Mouse (Mus musculus): Measurements from ENCODE around the gene Zfp607b.

The Zfp607b gene

DNA sequence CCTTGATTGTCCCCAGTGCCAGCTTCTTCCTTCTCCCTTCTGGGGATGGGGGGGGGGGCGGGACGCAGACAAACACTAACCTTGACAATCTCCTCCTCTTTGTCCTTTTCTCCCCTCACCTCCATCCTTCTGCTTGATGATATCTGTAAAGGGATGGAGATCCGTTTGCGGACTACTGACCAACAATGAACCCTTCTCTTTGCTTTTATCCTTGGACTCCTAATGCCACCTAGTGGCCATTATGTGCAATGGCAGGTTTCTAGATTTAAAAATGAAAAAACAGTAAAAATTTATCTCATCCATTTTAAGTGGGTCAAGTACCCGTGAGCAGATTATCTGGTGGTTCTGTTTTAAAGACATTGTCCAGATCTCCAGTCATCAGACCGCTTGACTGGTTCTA is 3.5 kb upstream of the Zfp607b start:
- DNase-seq = no peak

DNA sequence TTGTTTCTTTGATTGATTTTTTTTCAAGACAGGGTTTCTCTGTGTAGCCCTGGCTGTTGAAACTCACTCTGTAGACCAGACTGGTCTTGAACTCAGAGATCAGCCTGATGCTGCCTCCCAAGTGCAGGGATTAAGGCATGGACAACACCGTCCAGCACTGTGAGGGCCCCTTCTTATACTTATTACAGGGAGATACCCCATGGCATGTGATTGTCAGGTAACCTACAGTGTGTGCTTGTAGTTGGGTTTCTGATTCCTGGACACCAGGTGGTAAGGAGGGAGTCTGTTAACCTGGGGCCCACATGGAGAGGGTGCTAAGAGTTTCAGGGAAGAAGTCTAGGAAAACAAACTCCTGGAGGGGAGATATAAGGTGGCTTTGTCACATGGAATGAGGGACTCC is 2.1 kb upstream of the Zfp607b start:
- no peak for DNase-seq

DNA sequence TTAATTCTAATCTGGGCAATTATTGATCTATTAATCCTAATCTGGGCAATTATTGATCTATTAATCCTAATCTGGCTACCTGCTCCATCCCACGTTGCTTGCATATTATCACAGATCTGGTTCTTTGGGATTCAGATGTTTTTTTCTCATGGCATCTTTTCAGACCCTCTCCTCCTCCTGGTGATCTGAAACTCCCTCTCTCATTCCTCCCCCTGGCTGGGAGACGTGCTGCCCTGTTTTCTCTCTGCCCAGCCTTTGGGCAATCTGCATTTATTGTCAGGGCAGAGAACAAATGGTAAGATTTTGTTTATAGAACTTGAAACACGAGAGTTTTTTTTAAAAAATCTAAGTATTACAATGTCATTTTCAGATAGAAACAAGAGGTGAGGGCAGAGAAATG is 1.3 kb upstream of the Zfp607b start:
- no peak for DNase-seq

DNA sequence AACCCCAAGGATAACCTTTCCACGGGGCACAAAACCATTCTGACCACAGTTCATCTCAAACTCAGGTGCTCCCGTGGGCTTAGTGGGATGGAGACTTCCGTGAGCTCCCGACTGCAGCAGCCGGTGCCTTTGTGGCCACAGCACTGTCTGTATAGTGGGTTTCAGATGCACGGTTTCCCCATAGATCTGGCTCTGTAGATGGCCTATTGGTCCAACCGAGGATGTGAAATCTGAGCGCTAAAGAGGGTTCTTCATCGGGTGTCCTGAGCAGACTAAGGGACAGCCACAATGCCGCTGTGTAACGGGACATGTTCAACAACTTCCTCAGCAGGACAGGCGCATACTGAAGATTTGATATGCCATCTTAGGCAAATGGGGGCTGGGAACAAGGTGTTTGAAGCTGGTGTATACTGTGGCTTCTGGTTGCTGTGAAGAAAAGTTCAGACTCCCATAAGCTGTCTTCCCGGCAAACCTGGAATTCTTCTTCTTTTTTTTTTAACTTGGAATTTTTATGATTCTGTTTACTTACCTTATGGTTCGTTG is 823 bp upstream of the Zfp607b start:
- no peak for DNase-seq

DNA sequence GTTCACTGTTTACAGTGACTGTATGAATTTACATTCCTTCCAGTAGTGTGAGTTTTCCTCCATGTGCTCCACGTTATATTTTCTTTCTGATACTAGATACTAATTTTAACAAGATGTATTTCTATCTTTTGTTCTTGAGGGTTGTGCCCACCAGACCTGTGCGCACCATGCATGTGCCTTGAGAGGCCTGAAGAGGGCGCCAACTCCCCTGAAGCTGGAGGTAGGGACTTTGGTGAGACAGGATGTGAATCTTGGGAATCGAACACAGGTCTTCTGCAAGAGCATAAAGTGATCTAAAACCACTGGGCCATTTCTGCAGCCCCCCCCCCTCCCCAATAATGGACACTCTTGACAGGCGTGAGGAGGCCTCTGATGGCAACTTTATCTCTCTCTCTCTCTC is 1.9 kb downstream of the Zfp607b start:
- DNase-seq = peak; percentile 31

DNA sequence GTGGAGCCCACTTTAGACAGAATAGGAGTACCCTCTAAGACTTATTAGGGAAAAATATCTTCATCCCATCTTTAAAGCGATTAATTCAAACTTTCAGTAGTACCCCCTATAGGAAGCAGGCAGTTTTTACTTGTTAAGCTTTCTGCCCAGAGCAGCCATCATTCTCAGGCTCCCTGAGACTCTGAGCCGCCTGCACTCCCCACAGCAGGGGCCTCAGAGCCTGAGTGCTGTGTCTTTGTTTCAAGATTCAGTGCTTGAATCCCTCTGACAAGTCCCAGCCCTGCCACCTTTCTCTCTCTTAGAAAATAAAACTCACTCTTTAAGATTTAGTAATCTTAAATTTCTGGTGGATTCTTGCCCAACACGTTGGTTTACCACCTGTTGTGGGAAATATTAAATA is 7.6 kb downstream of the Zfp607b start:
- no peak for DNase-seq

DNA sequence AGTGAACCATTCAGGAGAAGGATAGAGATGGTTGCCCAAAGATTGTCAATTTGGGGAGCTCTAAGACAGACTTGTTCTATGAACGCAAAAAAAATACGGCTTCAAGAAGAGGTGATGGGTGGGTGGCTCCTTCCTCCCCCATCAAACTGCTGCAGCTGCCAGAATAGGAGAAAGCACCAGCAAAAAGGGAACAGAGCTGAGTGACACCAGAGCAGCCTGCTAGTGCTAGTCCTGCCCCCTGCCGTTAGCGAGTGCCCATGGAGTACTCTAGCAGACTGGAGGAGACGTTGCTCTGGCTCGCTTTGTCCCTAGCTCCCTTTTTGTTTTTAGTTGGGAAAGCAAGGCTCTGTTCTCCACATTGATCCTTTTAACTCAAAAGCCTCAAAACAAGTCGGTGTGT is 21.3 kb downstream of the Zfp607b start:
- no peak for DNase-seq

DNA sequence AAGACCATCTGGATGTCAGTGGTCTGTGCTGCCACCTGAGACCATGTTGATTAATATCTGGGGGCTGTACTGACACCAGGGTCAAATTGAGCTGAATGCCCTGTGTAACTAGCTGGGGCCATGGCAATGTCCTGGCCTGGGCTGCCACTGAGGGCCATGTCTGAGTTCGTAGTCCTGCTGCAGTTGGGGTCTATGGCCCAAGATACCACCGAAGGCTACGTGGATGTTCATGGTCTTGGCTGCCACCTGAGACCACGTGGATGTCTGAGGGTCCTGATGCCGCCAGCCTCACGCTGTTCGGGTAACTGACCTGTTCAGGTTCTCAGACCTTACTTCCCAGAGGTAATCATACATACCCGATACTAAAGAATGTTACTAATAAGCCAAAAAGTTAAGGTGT is 32.8 kb downstream of the Zfp607b start:
- no peak for DNase-seq

DNA sequence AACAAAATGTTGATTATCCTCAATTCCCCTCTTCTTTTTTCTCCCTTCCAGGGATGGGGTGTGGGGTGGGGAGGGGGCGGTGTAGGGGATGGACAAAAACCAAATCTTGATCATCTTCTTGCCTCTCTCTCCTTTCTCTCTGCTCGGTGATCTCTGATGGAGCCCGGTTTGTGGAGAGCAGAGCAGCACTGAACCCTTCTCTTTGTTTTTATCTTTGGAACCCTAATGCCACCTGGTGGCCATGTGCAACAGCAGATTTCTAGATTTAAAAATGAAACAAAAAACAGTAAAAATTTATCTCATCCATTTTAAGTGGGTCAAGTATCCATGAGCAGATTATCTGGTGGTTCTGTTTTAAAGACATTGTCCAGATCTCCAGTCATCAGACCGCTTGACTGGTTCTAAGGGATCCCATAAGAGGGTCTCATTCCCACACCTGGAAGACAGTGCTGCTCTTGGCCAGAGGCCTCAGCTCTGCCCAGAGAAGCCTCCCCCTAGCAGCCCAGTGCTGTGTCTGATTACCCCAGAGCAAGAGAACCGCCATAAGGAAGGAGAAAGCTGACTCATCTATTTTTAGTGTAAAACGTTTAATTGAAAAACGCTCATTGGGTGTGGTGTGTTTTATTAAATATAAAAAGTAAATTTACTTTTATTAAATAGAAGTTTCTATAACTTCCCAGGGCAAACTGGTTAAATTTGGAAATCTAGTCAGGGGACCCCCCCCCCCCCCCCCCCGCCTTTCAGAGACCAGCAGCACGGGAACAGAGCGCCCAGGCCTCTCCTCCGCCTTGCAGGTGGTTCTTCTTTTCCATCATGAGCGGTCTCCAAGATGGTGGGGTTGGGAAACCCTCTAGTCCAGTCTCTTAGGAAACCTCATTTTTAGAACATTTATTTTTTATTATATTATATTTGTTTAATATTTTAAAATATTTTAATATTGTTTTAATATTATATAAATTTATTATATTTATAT is 36.7 kb downstream of the Zfp607b start:
- peak; percentile 22 for DNase-seq

DNA sequence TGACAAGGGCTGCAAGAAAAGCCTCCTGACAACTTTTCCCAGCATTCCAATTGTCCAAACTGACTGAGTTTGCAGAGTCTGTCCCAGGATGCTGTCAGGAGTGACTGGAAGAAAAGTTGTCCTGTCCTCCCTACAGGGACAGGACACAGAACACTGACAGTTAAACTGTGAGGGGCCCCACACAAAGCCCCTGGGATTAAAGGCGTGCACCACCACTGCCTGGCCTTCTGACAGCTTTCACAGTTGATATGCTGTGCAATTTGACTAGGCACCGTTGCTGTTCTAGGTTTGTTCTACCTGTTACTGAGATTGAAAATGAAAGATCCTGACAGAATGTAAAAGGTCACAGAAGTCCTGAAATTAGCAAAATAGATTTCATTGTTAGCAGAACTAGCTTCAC is 38.3 kb downstream of the Zfp607b start:
- DNase-seq = no peak

DNA sequence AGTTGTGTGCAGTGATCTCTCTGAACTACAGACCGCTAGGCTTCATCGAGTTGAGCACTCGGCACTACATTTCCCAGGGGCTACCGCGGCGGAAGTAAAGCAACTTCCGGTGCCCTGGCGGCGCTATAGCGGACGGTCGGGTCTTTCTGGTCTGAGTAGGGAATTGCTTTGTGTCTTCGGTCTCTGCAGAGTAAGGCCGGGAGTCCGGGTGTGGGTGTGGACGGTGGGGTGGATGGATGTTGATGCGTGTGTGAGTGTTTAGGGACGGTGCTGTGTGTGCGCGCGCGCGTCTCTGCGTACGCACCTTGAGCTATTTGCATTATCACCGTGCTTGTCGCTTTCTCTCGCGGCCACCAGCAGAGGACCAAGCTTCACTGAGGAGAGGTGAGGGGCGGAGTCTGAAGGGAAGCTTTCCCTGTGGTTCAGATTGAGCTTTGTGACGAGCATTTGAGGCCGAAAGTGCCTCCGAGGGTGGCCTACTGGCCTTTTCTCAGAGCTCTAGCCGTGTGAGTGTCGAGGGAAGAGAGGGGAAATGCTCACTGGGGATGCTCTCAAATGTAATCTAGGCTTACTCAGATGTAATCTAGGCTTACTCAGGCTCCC is 42.2 kb downstream of the Zfp607b start, which contains the start of gene Zfp60:
Zfp60 (plus strand) TSS at position 109 of the 603 bp plus-strand sequence.
- peak; percentile 82 for DNase-seq

DNA sequence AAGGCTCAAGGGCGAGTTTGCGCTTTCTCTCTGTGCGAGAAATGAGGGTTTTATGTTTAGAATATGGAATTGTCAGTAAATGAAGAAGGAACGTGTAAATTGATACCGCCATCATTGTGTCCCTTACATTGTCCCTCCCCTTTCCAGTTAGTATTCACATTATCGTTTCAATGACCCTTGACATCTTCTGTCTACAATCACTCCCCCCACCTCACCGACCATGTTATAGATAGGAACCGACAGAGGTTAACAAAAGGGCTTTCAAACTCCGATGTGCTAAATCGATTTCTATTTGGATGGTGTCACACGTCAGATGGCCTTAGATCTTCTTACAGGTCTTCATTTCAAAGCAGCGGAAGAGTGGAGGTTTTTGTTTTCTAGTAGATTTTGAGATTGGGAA is 42.8 kb downstream of the Zfp607b start:
- DNase-seq = no peak

DNA sequence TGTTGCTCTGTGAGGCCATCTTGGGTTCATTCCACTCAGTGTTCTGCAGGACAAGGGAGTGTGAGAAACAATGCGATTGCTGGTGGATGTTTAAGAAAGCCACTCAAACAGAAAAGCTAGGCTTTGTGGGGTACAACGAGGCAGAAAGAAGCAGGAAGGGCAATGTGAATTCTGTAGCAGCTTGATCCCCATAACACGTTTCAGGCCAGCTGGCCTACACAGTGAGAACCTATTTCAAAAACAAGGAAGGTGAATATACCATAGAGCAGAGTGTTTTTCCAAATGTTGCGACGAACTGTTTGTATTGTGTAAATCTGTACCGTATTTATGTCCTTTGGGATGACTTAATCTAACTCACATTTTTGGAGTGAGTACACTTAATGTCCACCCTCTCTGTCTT is 43.4 kb downstream of the Zfp607b start:
- DNase-seq = no peak

DNA sequence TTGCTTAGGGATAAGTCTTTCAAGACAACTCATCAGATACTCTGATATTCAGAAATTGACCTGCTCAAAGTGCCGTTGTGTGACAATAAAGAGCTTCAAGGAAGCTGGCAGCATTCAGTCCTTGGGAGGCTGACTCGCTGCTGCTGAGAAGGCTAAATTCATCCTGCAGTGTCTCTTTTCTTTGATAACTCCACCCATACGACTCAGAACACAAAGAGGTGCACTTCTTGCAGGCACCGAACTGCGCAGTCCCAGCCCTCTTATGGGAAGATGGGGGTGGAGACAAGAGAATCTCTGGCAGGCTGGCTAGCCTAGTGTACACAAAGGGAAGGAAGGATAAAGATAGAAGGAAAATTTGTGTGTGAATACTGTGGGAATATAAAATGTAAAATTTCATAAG is 46.3 kb downstream of the Zfp607b start:
- DNase-seq = no peak
